Mouse (Mus musculus): Measurements from ENCODE around the gene Lmo4. TPM values are rescaled to one million over a fixed set of nuclear protein-coding genes. Genes with fewer than 3 reads are reported as not detected.

The Lmo4 gene
- total and polyA plus RNA-seq, 2 experiments: 4.4 to 17.3 TPM

DNA sequence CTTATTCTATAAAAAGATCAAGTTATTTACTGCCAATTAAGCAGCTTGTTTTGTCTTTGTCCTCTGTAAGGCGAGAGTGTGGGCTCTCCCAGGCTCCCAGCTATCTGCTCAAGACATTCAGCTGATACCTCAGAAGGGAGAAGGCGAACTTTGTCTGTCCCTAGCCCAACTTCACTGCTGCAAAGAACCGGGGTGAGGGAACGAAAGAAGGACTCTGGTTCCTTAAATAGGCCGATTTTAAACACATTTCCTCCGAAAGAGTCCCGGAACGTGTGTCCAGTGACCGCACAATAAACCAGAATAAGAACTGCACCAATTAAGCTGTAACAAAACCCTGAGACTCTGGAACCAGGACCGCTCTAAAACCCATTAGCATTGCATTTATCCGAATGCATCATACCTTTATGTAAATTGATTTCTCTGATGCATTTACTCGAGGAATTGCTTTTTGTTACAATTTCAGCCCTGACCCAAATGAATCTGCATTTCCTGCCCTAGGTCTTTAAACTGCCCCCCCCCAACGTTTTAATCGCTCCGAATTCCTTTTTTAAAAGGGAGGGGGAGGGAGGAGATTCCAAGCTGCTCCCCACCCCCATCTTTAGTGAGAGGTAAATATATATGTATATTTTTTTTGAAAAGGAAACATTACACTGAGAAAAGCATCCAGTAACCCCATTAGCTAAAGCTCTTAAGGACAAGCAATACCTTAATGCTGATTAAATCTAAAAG is 1.6 kb downstream of the Lmo4 start:
- H3K36me3 ChIP-seq (ENCODE audit: control insufficient read depth, insufficient read depth, low read length): 0 out of 2 replicates have a peak, but pooled peaks cover 2% of the 10 kb centered on the region
- H3K4me3 ChIP-seq (ENCODE audit: insufficient read depth, low read depth, low read length): peak overlapping the region; percentile 79
- H3K27ac ChIP-seq (replicated peaks; ENCODE audit: insufficient read depth, low read depth, low read length): peak overlapping the region; percentile 61; the same call in 1 of the 2 replicates
- TF ChIP-seq CTCF (IDR thresholded peaks at IDR 0.05; ENCODE audit: low read depth, low read length): no peak
- TF ChIP-seq POLR2A (IDR thresholded peaks at IDR 0.05; ENCODE audit: extremely low read depth, insufficient read depth, low read length): no peak
- peak overlapping the region; percentile 58 for H3K9ac ChIP-seq (ENCODE audit: low read depth, low read length)
- no peaks in the 10 kb centered on the region for H3K27me3 ChIP-seq (ENCODE audit: control insufficient read depth, insufficient read depth, low read length)
- peaks cover 3% of the 10 kb centered on the region; the same call in 1 of the 2 replicates for H3K79me2 ChIP-seq (ENCODE audit: control insufficient read depth, insufficient read depth, low read length)
- 4% methylated on average over 15 of the region's 15 CpGs for WGBS
- DNase-seq (ENCODE audit: extremely low read depth, low read depth, low spot score): peak; percentile 33
- H3K4me1 ChIP-seq (ENCODE audit: control insufficient read depth, insufficient read depth, low read length): peaks cover 13% of the 10 kb centered on the region

- no peaks in the 10 kb centered on the region for H3K27me3 ChIP-seq (ENCODE audit: control insufficient read depth, insufficient read depth, low read length)
- peak overlapping the region; percentile 66; the same call in 1 of the 2 replicates for H3K27ac ChIP-seq (replicated peaks; ENCODE audit: insufficient read depth, low read depth, low read length)
- WGBS: 4% methylated on average over 14 of the region's 14 CpGs
- peak overlapping the region; percentile 100 for H3K4me3 ChIP-seq (ENCODE audit: insufficient read depth, low read depth, low read length)
- H3K36me3 ChIP-seq (ENCODE audit: control insufficient read depth, insufficient read depth, low read length): 0 out of 2 replicates have a peak, but pooled peaks cover 2% of the 10 kb centered on the region
- peaks cover 13% of the 10 kb centered on the region for H3K4me1 ChIP-seq (ENCODE audit: control insufficient read depth, insufficient read depth, low read length)
- TF ChIP-seq POLR2A (IDR thresholded peaks at IDR 0.05; ENCODE audit: extremely low read depth, insufficient read depth, low read length): no peak
- TF ChIP-seq CTCF (IDR thresholded peaks at IDR 0.05; ENCODE audit: low read depth, low read length): no peak
- peak; percentile 57 for DNase-seq (ENCODE audit: extremely low read depth, low read depth, low spot score)
- H3K9ac ChIP-seq (ENCODE audit: low read depth, low read length): peak overlapping the region; percentile 98
- peaks cover 5% of the 10 kb centered on the region; the same call in 1 of the 2 replicates for H3K79me2 ChIP-seq (ENCODE audit: control insufficient read depth, insufficient read depth, low read length)
Observed at GRCm38 (mm10) chr3:144202574-144203258, 2.3 kb downstream of the Lmo4 start.

DNA sequence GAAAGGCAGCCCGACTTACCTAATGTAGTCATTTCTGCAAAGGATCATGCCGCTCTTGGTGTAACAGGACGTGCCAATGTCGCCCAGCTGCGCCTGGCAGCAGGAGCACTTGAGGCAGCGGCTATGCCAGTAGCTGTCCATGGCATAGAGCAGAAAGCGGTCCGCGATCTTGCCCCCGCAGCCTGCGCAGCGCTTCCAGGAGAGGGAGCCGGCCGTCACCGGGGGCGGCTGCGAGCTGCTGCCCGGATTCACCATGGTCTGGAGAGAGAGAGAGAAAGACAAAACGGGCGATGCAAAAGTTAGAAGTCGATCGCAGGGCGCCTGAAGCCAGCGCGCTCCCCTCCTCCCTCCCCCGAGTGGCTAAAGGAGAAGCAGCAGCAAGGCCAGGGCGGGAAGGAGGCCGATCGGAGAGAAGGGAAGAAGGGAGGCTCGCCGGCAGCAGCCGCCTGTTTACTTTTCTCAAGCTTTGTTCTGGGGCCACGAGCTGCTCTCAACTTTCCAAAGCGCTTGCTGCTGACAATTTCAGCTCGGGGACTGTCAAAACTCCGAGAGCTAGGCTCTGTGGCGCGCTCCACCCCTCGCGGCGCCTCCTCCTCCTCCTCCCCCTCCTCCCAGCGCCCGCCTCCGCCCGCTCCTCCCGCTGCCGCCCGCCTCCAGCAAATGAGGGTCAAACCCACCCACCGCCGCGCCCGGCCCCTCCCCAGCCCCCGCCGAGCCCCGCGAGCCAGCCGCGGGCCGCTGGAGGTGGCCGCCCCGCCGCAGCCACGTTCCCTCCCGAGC is 3.0 kb downstream of the Lmo4 start:
- WGBS: under 1% methylated on average over 64 of the region's 64 CpGs

GRCm38 (mm10) chr3:144185327-144186152 is 19.5 kb downstream of the Lmo4 start:
- 72% methylated on average over 13 of the region's 13 CpGs for WGBS
- no peak overlapping the region for H3K27ac ChIP-seq (replicated peaks; ENCODE audit: insufficient read depth, low read depth, low read length)

More for the DNA sequence above, 3.0 kb downstream of the Lmo4 start:
- DNase-seq (ENCODE audit: extremely low read depth, low read depth, low spot score): peak; percentile 77
- H3K27me3 ChIP-seq (ENCODE audit: control insufficient read depth, insufficient read depth, low read length): no peaks in the 10 kb centered on the region
- peak overlapping the region; percentile 100 for H3K4me3 ChIP-seq (ENCODE audit: insufficient read depth, low read depth, low read length)
- peak overlapping the region; percentile 81 for H3K27ac ChIP-seq (replicated peaks; ENCODE audit: insufficient read depth, low read depth, low read length)
- H3K9ac ChIP-seq (ENCODE audit: low read depth, low read length): peak overlapping the region; percentile 98
- 0 out of 2 replicates have a peak, but pooled peaks cover 2% of the 10 kb centered on the region for H3K36me3 ChIP-seq (ENCODE audit: control insufficient read depth, insufficient read depth, low read length)
- peaks cover 17% of the 10 kb centered on the region for H3K4me1 ChIP-seq (ENCODE audit: control insufficient read depth, insufficient read depth, low read length)
- TF ChIP-seq CTCF (IDR thresholded peaks at IDR 0.05; ENCODE audit: low read depth, low read length) (no peak), POLR2A (IDR thresholded peaks at IDR 0.05; ENCODE audit: extremely low read depth, insufficient read depth, low read length) (no peak)
- H3K79me2 ChIP-seq (ENCODE audit: control insufficient read depth, insufficient read depth, low read length): peaks cover 5% of the 10 kb centered on the region; the same call in 1 of the 2 replicates

DNA sequence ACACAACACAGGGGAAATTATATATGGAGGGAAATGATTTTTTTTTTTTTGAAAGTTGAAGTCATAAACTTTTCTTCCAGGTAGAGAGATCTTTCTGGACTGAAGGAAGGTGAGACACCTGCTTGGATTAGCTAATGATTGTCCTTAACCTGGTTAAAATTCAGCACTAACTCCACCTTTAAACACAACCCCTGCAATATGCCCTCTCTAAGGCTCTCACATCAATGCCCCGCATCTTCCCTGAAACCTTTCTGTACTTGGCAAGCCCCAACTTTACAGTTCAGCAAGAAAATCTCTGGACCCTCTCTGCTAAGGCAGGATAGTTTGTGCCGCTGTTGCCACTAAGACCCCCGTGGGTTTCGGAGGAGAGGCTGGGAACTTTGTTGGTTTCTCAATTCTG is 20.1 kb downstream of the Lmo4 start:
- H3K36me3 ChIP-seq (ENCODE audit: control insufficient read depth, insufficient read depth, low read length): peaks cover 19% of the 10 kb centered on the region
- DNase-seq (ENCODE audit: extremely low read depth, low read depth, low spot score): no peak
- H3K79me2 ChIP-seq (ENCODE audit: control insufficient read depth, insufficient read depth, low read length): no peaks in the 10 kb centered on the region
- no peak overlapping the region for H3K27ac ChIP-seq (replicated peaks; ENCODE audit: insufficient read depth, low read depth, low read length)
- H3K9ac ChIP-seq (ENCODE audit: low read depth, low read length): no peak overlapping the region
- H3K4me3 ChIP-seq (ENCODE audit: insufficient read depth, low read depth, low read length): no peak overlapping the region
- H3K4me1 ChIP-seq (ENCODE audit: control insufficient read depth, insufficient read depth, low read length): no peaks in the 10 kb centered on the region
- no peaks in the 10 kb centered on the region for H3K27me3 ChIP-seq (ENCODE audit: control insufficient read depth, insufficient read depth, low read length)
- 85% methylated on average over 4 of the region's 4 CpGs for WGBS
- TF ChIP-seq CTCF (IDR thresholded peaks at IDR 0.05; ENCODE audit: low read depth, low read length) (no peak), POLR2A (IDR thresholded peaks at IDR 0.05; ENCODE audit: extremely low read depth, insufficient read depth, low read length) (no peak)

More at GRCm38 (mm10) chr3:144185327-144186152, 19.5 kb downstream of the Lmo4 start:
- Histone ChIP-seq H3K27me3 (ENCODE audit: control insufficient read depth, insufficient read depth, low read length) (no peaks in the 10 kb centered on the region), H3K79me2 (ENCODE audit: control insufficient read depth, insufficient read depth, low read length) (no peaks in the 10 kb centered on the region), H3K36me3 (ENCODE audit: control insufficient read depth, insufficient read depth, low read length) (peaks cover 22% of the 10 kb centered on the region), H3K9ac (ENCODE audit: low read depth, low read length) (no peak overlapping the region), H3K4me1 (ENCODE audit: control insufficient read depth, insufficient read depth, low read length) (no peaks in the 10 kb centered on the region), H3K4me3 (ENCODE audit: insufficient read depth, low read depth, low read length) (no peak overlapping the region)
- no peak for TF ChIP-seq POLR2A (IDR thresholded peaks at IDR 0.05; ENCODE audit: extremely low read depth, insufficient read depth, low read length)
- DNase-seq (ENCODE audit: extremely low read depth, low read depth, low spot score): no peak
